ENCODE assay signal across 8 mouse cellular contexts in genomic region chrX:53058459-53059280, GRCm38 (mm10).
A peak's percentile ranks its signal among the peaks of the same experiment; 100 is the strongest.
DNase-seq lines count a peak whose midpoint lies in the region; ATAC-seq and TF ChIP-seq lines count a peak whose summit lies in the region.

No protein-coding gene starts in this region.

- peak overlapping the region; percentile 99 for H3K27ac ChIP-seq in heart, postnatal 0 days (ENCODE audit: low read depth)
- peak overlapping the region; percentile 95 for H3K27ac ChIP-seq in limb, embryonic 15.5 days
- H3K27ac ChIP-seq in neural tube, embryonic 15.5 days (replicated peaks) = no peak overlapping the region

- TF ChIP-seq EP300 in heart, postnatal 0 days (IDR thresholded peaks at IDR 0.05; ENCODE audit: low read depth) = no peak

- no peak for TF ChIP-seq CTCF in heart, postnatal 0 days (IDR thresholded peaks at IDR 0.05; ENCODE audit: low read depth)

- DNase-seq in embryo, embryonic 10.5 days (ENCODE audit: low spot score) = peak; percentile 58
- no peak for DNase-seq in heart, postnatal 0 days (ENCODE audit: low spot score)
- no peak for DNase-seq in spleen, postnatal 14 days (ENCODE audit: low spot score in 2 of 2)
- DNase-seq in adipocyte (ENCODE audit: low spot score) = no peak

- H3K36me3 ChIP-seq in megakaryocyte, embryonic 14.5 days (replicated peaks; ENCODE audit: low read length) = peaks cover 12% of the 10 kb centered on the region
- peaks cover 8% of the 10 kb centered on the region for H3K36me3 ChIP-seq in heart, postnatal 0 days (replicated peaks; ENCODE audit: control insufficient read depth, insufficient read depth, low read length)
- no peaks in the 10 kb centered on the region for H3K36me3 ChIP-seq in limb, embryonic 15.5 days
- H3K36me3 ChIP-seq in neural tube, embryonic 15.5 days = no peaks in the 10 kb centered on the region

- H3K4me3 ChIP-seq in megakaryocyte, embryonic 14.5 days (replicated peaks) = peak overlapping the region; percentile 87
- H3K4me3 ChIP-seq in heart, postnatal 0 days (ENCODE audit: low read depth, low read length) = peak overlapping the region; percentile 41
- H3K4me3 ChIP-seq in limb, embryonic 15.5 days = peak overlapping the region; percentile 56
- peak overlapping the region; percentile 18; the same call in 1 of the 2 replicates for H3K4me3 ChIP-seq in neural tube, embryonic 15.5 days (replicated peaks)

- ATAC-seq in megakaryocyte, adult 5-6 weeks (ENCODE audit: poor library complexity, severe bottlenecking) = no peak
- no peak for ATAC-seq in heart, postnatal 0 days (ENCODE audit: insufficient read depth, low read depth)
- no peak for ATAC-seq in limb, embryonic 15.5 days (ENCODE audit: insufficient number of reproducible peaks, low FRiP score, low TSS enrichment, low read depth)
- no peak for ATAC-seq in neural tube, embryonic 15.5 days (ENCODE audit: low FRiP score)

- H3K27me3 ChIP-seq in megakaryocyte, embryonic 14.5 days (replicated peaks) = peaks cover 20% of the 10 kb centered on the region
- H3K27me3 ChIP-seq in heart, postnatal 0 days (ENCODE audit: control insufficient read depth, insufficient read depth, low read length) = no peaks in the 10 kb centered on the region
- peaks cover 3% of the 10 kb centered on the region; the same call in 1 of the 2 replicates for H3K27me3 ChIP-seq in limb, embryonic 15.5 days
- H3K27me3 ChIP-seq in neural tube, embryonic 15.5 days (replicated peaks) = peaks cover 13% of the 10 kb centered on the region; the same call in 1 of the 2 replicates

- H3K4me2 ChIP-seq in heart, postnatal 0 days (ENCODE audit: low read depth, low read length) = peak overlapping the region; percentile 62
- peak overlapping the region; percentile 45 for H3K4me2 ChIP-seq in limb, embryonic 15.5 days
- H3K4me2 ChIP-seq in neural tube, embryonic 15.5 days = peak overlapping the region; percentile 38

- peaks cover 28% of the 10 kb centered on the region for H3K4me1 ChIP-seq in megakaryocyte, embryonic 14.5 days
- 0 out of 2 replicates have a peak, but pooled peaks cover 2% of the 10 kb centered on the region for H3K4me1 ChIP-seq in heart, postnatal 0 days (ENCODE audit: control insufficient read depth, insufficient read depth)
- H3K4me1 ChIP-seq in limb, embryonic 15.5 days = no peaks in the 10 kb centered on the region
- peaks cover 5% of the 10 kb centered on the region for H3K4me1 ChIP-seq in neural tube, embryonic 15.5 days

- H3K9me3 ChIP-seq in megakaryocyte, embryonic 14.5 days = no peaks in the 10 kb centered on the region
- no peaks in the 10 kb centered on the region for H3K9me3 ChIP-seq in heart, postnatal 0 days (replicated peaks; ENCODE audit: control insufficient read depth, low read length)
- no peaks in the 10 kb centered on the region for H3K9me3 ChIP-seq in limb, embryonic 15.5 days
- H3K9me3 ChIP-seq in neural tube, embryonic 15.5 days (replicated peaks) = no peaks in the 10 kb centered on the region

- peak overlapping the region; percentile 65 for H3K9ac ChIP-seq in heart, postnatal 0 days (replicated peaks; ENCODE audit: low read depth, low read length)
- no peak overlapping the region for H3K9ac ChIP-seq in limb, embryonic 15.5 days
- H3K9ac ChIP-seq in neural tube, embryonic 15.5 days (replicated peaks) = no peak overlapping the region

- 13% methylated on average over 33 of the region's 33 CpGs for WGBS in heart, postnatal 0 days
- WGBS in limb, embryonic 15.5 days = 20% methylated on average over 33 of the region's 33 CpGs
- WGBS in neural tube, embryonic 15.5 days = 21% methylated on average over 33 of the region's 33 CpGs

Comparison
In these comparisons a context has a peak if more than half of its experiments do, and no peak if none do; other contexts are left out.
1. H3K4me3 ChIP-seq: peak in every context shown above with its lines; median percentile 87 in megakaryocyte, embryonic 14.5 days; 56 in limb, embryonic 15.5 days; 41 in heart, postnatal 0 days; 18 in neural tube, embryonic 15.5 days.